Mouse (Mus musculus): Measurements from ENCODE around the gene Hdac9.
A peak's percentile ranks its signal among the peaks of the same experiment; 100 is the strongest.

The Hdac9 gene

DNA sequence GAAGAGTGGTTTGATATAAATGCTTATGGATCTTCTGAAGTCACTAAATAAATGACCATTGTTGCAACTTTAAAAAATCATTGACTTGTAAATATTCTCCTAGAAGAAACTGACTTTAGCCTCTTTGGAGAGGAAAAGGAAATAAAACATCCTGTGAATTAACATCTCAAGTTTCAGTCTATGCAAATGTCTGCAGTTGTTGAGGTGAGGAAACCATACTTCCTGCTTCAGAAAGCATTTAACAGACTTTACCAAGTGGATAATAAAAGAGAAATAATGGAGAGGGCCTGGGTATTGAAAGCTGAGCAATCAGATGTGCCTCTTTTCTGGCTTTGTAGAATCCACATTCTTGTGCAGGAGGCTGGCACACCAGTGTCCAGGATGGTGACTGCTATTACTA, 110.4 kb downstream of the Hdac9 start:
- no peak for DNase-seq (ENCODE audit: low spot score)

DNA sequence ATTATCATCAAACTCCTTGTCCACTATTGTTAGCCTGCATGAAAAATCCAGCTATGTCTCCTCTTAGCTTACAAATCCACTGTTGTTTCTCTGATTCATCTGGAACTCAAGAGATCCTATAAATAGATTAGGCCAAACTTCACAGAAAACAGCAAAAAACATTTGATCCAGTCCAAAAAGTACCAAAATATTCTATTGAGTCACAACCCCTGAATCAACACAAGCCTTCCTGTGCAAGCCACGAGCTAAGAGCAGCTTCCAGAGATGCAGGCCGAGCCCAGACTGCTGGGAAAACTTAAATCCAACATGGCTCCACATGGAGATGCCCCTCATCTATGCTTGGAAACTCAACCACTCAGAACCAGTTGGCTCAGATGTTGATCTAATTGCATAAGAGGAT, 113.2 kb downstream of the Hdac9 start:
- DNase-seq (ENCODE audit: low spot score) = no peak

DNA sequence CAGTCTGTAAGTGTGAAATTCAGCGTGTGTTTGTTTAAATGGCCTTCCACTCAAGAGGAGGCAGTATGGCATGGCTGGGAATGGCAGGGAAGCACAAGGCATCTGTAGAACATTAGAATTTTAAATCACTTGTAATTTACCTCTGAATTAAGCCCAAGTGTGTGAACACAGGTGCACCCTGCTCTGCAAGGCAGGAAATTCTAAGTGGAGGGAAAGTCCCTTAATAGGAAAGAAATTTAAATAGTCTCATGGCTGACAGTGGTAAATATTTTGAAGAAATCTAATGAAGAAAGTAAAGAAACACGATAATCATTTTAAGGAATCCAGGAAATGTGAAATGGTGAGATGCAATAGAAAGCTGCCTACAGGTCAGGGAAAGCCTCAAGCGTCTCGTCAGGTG, 114.6 kb downstream of the Hdac9 start:
- DNase-seq (ENCODE audit: low spot score) = no peak

DNA sequence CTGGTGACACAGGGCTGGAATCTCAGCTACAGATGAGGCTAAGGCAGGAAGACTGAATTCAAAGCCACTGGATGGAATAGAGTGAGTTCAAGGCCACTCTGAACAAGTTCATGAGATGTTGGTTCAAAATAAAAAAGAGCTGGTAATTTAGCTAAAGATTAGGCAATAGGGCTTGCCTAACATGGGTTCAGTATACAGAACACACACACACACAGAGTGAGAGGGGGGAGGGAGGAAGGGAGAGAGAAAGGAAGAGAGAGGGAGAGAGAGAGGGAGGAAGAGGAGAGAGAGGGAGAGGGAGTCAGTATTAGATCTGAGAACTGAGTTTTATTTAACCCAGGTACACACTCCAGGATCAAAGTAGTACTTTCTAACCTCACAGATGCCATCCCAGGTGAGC, 115.1 kb downstream of the Hdac9 start:
- no peak for DNase-seq (ENCODE audit: low spot score)

DNA sequence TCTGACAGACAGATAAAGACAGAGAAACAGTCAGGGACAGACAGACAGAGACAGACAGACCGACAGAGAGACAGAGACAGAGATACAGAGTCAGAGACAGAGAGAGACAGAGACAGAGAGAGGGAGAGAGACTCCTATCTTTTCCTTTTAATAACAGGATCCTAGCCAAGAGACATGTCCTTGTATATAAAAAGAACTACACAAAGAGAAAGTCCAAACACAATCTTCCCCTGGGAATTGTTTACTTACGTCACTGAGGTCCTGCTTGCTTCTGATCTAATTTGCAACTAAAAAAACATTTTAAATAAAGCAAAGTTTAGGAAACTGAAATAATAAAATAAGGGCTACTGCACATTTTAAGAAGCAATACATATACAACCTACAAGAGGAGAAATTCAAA, 119.5 kb downstream of the Hdac9 start:
- no peak for DNase-seq (ENCODE audit: low spot score)

DNA sequence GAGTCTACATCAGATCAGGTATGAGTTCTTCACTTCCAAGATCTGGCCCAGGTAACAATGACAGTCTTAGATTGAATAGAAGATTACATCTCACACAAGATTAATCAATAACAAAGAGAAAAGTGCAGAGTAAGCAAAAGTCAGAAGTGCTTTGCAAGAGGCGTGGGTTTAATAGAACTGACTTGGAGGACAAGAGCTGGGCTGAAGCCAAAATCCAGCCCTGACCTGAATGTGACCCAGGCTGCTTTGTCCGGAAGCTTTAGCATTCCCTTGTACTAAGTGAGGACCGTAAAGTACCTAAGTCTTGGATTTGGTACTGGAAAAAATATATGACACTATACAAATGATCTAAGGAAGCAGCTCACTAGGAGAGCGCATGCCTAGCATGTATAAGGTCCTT, 121.4 kb downstream of the Hdac9 start:
- DNase-seq (ENCODE audit: low spot score) = no peak

DNA sequence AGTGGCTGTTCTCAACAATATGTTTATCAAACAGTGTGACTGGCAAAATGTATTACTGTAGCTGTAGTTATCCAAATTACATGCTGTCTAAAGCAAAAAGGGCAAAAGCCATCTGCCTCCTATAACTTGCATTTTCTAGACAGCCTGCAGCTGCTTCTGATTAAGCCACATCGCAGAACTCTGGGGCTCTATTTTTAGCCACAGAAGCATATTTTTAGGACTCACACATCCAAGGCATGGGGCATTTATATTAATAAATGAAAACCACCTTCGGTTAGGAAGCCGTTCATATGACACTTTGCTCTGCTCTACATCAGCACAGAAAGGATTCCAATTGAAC, 124.8 kb downstream of the Hdac9 start:
- no peak for DNase-seq (ENCODE audit: low spot score)

DNA sequence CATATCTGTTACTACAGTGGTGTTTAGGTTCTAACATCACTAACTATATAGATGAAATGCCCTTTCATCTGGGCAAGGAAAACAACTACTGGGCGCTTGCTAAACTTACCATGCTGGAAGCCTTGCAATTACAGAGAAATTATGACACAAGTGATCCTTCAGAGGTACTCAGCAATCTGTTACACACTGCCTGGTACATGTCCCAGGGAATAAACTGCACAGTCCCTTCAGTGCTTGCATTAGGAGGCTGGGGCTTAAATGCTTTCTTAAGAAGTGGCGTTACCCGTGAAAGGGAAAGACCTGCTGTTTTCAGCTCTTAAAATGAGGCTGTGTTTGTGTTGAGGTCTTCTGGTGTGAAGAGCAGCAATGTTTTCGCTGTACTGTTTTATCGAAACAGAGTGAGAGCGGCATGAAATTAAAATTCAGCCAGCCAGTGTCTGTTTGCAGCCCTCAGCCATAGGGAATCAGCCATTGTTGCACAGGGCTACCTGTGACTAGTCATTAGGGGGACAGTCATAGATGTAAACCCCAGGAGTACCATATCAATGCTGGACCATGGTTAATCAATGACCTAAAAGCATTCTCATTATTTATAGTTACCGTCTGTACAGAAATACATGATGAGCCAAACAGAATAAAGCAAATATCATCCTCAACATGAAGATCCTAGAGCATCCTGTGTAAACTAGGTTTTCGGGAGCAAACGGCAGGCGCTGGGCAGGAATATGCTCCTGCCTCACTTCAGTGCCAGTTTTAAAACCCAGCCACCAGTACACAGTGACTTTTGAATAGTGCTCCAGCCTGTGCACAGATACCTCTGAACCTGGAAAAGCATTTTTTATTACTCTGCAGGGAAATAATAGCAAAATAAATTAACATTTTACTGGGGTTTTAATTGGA, 125.4 kb downstream of the Hdac9 start:
- DNase-seq (ENCODE audit: low spot score) = no peak

DNA sequence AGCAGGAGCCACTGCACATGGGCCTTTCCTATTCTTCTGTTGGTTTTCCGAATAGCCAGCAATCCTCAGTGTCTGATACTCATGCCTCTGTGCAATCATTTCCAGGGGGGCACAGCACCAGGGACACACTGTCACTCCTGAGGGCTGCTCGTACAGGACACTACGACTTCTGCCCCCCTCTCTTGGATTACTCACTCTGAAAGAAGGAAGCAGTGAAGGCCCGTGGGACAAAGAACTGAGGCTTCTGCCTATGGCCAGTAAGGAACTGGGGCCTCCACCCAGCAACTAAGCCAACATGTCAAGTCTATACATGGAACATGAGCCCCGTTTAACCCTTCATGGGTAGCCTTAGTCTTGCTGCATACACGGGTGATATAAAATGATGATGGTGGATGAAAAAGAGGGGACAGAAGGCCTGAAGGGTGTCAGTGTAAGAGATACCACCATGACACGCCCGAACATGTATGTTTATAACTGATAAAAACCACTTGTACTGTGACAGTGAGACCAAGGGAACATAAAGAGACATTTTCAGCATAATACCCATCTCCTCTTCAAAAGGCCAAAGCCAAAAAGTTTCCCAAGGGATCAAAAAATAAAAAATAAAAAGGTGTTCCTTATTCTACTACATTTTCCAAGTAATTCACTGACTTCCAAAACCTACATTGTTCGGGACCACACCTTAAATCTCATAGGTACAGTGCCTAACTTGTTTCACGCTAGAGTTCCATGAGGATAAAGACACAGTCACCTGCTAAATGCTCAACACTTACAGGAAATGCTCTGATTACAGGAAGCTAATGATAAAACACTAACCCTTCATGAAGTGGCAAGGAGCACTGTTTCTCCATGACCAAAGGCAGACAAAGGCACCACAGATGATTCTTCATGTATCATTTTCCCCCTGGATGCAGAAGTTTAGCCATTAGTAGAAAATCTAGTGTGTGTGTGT, 127.6 kb downstream of the Hdac9 start:
- DNase-seq (ENCODE audit: low spot score) = peak; percentile 23

DNA sequence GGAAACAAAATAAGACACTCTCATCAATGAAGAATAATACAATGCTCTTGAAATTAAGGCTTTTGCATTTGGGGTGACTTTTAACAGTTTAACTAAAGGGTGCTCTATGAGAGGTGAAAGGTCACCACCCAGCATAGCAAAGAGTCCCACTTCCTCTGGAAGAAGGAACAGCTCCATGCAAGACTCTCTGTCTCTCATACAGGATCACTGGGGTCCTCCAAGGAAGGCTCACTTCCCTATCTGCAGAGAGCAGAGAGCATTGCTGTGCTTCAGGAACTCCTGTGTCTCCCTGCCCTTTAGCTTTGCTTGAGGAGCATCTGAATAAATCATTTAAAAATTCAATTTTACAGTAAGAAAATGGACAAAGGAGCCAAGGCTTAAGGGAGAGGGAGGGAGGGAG, 129.5 kb downstream of the Hdac9 start:
- no peak for DNase-seq (ENCODE audit: low spot score)

DNA sequence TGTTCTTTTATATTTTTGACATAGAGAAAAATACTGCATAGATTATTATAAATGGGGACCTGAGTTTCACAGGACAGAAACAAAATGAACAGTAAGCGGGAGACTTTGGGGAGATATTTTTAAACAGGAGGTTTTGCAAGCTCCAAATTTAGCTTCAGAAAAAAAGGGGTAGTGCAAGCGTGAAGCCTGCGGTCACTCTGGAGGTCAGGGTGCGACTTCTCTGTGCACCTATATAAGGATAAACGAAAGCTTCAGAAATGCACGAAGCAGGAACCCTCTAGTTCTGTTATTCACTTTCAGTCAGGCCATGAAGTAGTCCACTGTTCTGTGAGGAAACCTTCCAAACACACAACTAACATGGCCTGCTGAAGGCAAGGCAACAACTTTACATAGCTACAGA, 133.3 kb downstream of the Hdac9 start:
- DNase-seq (ENCODE audit: low spot score) = no peak

DNA sequence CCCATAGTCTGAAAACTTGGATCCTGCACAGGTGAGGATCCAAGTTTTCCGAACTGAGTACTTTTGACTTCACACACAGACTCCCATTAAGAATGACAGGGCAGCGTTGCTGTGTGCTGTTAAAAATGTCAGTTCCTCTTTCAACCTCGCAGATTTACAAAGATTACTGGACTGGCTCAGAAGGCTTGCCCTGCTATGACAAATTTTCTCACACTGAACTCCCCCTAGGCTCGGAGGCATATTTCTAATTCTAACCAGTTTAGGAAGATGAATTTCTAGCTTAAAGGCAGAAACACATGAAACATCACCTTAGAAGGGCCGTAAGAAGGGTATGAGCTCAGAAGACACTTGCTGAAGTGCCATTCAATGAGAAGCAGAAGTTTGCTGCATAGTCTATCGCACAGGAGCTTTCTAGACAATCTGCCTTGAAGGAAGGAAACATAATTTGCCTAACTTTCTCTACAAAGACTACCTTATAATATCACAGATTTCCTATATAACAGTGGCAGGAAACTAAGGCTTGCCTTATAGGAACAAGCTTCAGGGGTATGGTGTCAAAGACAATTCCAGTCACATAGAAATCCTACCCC, 137.4 kb downstream of the Hdac9 start:
- DNase-seq (ENCODE audit: low spot score) = no peak

DNA sequence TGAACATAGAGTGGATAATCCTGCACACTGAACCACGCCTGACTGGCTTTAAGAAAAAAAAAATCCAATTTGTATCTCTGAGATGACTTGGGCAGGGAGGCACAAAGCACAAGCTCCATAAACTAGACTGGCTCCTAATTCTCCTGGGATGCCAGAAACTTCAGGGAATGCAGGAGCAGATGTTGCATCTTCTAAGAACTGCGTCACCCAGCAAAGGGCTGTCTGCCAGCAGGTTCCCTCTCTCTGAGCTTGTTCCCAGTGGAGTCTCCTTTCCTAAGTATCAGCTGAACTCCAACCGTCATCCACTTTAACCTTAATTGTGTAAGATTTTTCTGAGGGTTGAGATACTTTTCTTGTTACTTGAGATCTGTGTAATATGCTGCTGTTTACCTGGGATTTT, 140.7 kb downstream of the Hdac9 start:
- no peak for DNase-seq (ENCODE audit: low spot score)

DNA sequence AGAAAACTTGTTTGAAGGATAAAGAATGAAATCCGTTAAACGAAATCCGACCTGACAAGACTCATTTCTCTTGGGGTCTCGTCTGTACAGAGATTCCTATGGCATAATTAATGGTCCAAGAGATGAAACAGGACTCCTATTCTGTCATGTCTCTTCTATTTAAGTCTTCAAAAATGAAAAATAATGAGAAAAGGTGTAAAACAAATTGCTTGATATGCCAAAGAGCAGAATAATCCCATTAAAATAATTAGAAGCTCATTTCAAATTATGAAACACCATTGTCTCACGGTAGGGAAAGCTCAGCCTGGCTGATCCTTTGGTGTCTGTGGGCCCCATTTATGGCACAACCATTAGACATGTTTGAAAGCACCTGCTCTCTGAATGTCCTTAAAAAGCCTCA, 142.8 kb downstream of the Hdac9 start:
- DNase-seq (ENCODE audit: low spot score) = no peak

DNA sequence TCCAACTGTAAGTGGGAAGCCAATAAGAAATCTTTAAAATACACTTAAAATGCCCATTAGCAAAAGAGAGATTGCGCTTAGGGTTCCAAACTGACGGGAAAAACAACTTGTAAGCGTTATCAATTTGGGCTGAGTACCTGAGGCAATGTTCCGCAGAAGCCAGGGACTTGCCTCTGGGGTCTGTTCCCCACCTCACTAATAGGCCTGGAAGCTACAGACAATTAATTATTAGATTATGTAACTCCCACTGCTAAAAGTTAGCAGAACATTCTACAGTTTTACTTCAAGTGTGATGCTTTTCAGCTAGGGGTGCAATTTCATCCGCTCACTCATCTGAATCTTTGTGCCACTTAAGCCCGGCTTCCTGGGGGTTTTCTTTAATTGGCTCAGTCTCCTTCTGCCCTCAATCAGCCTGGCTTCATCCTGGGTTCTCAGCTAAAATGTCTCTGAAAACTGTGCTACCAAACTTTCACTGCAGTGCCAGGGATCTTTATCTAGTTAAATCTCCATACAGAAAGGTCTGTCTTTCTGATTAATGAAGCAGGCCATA, 149.6 kb downstream of the Hdac9 start:
- DNase-seq (ENCODE audit: low spot score) = no peak

DNA sequence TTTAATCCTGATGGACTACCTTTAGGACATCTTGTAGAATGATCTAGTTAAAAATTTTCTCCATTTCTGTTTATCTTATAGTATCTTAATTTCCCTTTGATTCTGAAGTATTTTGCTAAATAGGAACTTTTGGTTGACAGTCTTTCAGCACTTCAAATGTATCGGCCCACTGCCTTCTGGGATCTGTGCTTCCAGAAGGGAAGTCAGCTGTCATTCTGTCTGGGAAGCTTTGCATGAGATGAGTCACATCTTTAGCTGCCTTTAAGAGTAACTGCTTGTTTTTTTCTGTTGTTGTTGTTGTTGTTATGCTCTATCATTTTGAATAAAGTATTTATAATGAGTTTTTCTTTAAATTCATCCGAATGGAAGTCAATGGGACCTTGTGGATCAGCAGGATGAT, 169.6 kb downstream of the Hdac9 start:
- no peak for DNase-seq (ENCODE audit: low spot score)

DNA sequence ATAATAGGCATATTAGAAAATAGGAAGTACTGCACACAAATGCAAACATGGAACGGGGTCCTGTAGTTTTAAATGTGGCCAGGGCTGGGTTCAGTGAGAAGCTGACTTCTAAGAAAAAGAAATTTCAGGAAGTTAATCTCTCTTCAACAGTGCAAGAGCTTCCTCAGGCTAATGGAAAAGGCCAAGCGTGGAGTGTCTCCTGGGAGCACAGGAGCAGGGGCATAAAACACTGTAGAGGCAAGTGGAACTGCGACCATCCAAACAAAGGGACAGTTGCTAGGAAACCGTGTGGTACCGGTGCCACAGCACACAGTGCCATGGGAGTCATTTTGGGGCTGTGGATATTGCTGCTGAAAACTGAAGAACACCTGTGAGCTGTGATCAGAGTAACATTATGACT, 191.7 kb downstream of the Hdac9 start:
- DNase-seq (ENCODE audit: low spot score) = no peak

DNA sequence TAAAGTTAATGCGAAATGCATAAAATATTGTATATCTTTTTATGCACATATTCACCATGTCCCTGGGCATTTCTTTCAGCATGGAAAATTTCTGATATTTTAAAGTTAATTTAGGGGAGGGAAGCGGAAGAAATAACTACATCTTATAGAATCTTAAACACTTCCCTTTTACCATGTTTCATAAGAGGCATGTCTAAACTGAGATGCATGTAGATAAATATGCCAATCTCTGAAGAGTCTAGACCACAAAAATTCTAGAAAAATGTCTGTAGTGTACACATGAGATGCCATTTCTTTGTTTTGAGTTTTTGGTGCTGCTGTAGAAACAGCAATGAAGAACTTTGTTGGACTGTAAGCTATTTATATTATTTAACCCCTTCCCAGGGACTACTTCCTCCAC, 192.6 kb downstream of the Hdac9 start:
- no peak for DNase-seq (ENCODE audit: low spot score)

DNA sequence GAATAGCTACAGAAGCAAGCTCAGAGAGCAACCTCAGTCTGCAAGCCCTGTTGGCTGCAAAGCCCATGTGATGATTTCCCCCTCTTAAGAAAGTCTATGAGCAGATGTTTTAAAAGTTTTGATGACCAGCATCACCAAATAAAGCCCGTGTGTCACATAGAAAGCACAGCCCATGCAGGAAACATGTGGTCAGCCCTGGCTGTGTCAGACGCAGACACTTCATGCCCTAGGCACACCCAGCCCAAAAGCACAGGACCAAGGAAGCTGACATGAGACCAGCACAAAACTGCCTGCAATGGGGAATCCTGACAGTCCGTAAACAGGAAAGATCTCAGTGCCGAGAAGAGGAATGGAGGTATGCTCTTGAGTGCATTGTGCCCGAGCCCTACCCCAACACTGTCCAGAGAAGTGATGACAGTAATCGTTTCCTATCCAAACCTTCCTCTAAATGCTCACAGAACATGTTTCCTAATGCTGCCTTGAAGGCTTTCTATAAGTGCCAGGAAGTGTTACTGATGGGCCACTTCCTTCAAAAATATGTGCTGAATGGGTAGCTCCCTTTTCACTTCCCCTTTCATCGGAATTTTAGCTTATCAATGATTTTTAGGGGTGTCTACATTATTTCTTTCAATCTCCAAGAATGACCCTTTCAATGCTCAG, 193.9 kb downstream of the Hdac9 start:
- DNase-seq (ENCODE audit: low spot score) = no peak

DNA sequence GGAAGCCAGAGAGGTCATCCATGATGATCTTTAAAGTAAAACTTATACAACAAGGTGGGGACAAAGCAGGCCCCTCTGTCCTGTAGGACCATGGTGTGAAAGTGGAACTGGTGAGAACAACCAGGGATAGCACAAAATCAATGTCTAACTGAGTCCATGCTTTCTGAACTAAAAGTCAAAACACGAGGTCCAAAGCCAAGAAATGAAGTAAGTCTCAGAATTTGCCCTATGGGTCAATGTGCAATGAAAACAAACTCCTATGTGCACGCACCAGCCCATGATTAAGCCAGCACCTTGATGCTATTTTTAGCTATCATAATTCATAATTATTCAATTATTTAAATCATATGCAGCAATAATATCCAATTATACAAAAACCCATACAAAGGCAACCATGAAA, 196.0 kb downstream of the Hdac9 start:
- DNase-seq (ENCODE audit: low spot score) = no peak

DNA sequence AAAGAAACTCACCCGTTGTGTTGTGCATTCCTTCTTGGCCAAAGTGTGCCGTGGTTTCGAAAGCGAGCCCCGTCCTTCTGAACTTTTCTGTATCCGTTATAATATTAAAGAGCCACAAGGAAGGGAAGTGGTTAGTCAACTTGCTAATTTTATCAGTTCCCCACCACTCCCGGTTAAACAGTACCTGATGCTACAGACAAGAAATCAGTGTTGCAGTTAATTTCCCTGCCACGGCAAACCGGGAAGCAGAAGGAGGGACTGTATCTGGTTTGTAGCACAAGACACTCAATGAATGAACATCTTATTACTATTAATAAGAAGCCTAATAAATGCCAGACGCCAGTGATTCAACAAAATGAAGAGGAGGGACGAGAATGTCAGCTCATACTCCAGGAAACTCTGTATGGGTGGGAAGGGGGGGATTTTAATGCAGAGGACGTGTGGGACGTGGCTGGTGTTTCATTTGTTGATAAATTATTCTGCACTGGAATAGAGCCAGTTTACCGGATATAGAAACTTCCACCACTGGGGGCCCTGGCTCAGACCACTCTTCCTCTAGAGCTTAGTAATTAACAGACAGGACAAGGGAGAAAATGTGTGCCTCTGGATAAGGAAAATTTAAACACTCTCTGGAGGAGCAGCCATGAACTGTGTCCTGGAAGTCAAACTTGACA, 202.5 kb downstream of the Hdac9 start:
- no peak for DNase-seq (ENCODE audit: low spot score)
